Mouse (Mus musculus) thymus, adult 2 months (tissue): ENCODE data around the gene Shb. TPM values are rescaled to one million over a fixed set of nuclear protein-coding genes. Genes with fewer than 3 reads are reported as not detected.

Experiments
- DNase-seq: peaks from one replicate; pipeline ENCODE4 v3.0.0; 2021
- H3K27ac ChIP-seq: fragments of 200-500 bp; 2 replicates; pipeline ENCODE4 v1.5.1; 2012; ENCODE audit warnings: low read length, control low read depth; ENCODE audit not compliant: control insufficient read depth, insufficient read depth
- H3K27me3 ChIP-seq: fragments of 200-500 bp; 2 replicates; pipeline ENCODE4 v1.6.1; 2012; ENCODE audit warnings: mild to moderate bottlenecking, low read length, moderate library complexity, mixed read lengths; ENCODE audit not compliant: control insufficient read depth, insufficient read depth
- H3K36me3 ChIP-seq: fragments of 200-500 bp; 2 replicates; pipeline ENCODE4 v1.6.1; 2012; ENCODE audit warnings: mild to moderate bottlenecking, low read length, moderate library complexity; ENCODE audit not compliant: control insufficient read depth, insufficient read depth
- H3K4me1 ChIP-seq: fragments of 200-500 bp; replicated peaks from 2 replicates; pipeline ENCODE4 v1.6.1; 2012; ENCODE audit warnings: low read length; ENCODE audit not compliant: control insufficient read depth, insufficient read depth
- H3K4me3 ChIP-seq: fragments of 200-500 bp; 2 replicates; pipeline ENCODE4 v1.5.1; 2012; ENCODE audit warnings: mild to moderate bottlenecking, low read length, control low read depth, moderate library complexity; ENCODE audit not compliant: control insufficient read depth, insufficient read depth
- CTCF ChIP-seq: fragments of 200-500 bp; IDR thresholded peaks from 2 replicates; pipeline ENCODE4 v1.5.1; 2012; ENCODE audit warnings: mild to moderate bottlenecking, control low read depth, low read length, moderate library complexity, borderline replicate concordance; ENCODE audit not compliant: control insufficient read depth, poor library complexity, insufficient read depth; ENCODE audit errors: extremely low read depth
- POLR2A ChIP-seq: fragments of 200-500 bp; IDR thresholded peaks from 2 replicates; pipeline ENCODE4 v1.6.1; 2012; ENCODE audit warnings: mild to moderate bottlenecking, low read length, control low read depth, moderate library complexity; ENCODE audit not compliant: control insufficient read depth, poor library complexity, insufficient read depth; ENCODE audit errors: extremely low read depth
- WGBS: fragments of 180-500 bp; shearing (Covaris S2); methylation state at CpG from one replicate; pipeline ENCODE4 v1.1.7; 2018; 5-methylcytosine and 5-hydroxymethylcytosine counted together
- polyA plus RNA-seq: library from polyadenylated mRNA; depleted of rRNA; stranded (reverse); fragments of >200 nt; gene quantifications from 2 replicates; pipeline ENCODE4 v1.2.3, GENCODE M21; 2012

The Shb gene
- polyA plus RNA-seq, 1 experiment: 14.5 TPM

GRCm38 (mm10) chr4:45487681-45488081, 44.6 kb downstream of the Shb start:
- peaks cover 3% of the 10 kb centered on the region; the same call in 1 of the 2 replicates for H3K4me1 ChIP-seq
- 28% methylated on average over 6 of the region's 6 CpGs for WGBS

GRCm38 (mm10) chr4:45485024-45485423, 47.2 kb downstream of the Shb start:
- H3K4me3 ChIP-seq: no peak overlapping the region
- no peaks in the 10 kb centered on the region; the same call in 1 of the 2 replicates for H3K4me1 ChIP-seq
- H3K27me3 ChIP-seq: no peaks in the 10 kb centered on the region
- H3K27ac ChIP-seq: no peak overlapping the region
- DNase-seq: no peak
- no peaks in the 10 kb centered on the region for H3K36me3 ChIP-seq
- WGBS: 97% methylated on average over 5 of the region's 5 CpGs
- no peak for TF ChIP-seq CTCF
- TF ChIP-seq POLR2A: no peak

More at GRCm38 (mm10) chr4:45487681-45488081, 44.6 kb downstream of the Shb start:
- DNase-seq: no peak
- Histone ChIP-seq H3K27me3 (no peaks in the 10 kb centered on the region), H3K4me3 (no peak overlapping the region), H3K36me3 (no peaks in the 10 kb centered on the region), H3K27ac (no peak overlapping the region)
- TF ChIP-seq POLR2A (no peak), CTCF (no peak)

GRCm38 (mm10) chr4:45483271-45484245, 48.7 kb downstream of the Shb start:
- Histone ChIP-seq H3K27me3 (no peaks in the 10 kb centered on the region), H3K4me1 (no peaks in the 10 kb centered on the region), H3K27ac (no peak overlapping the region), H3K36me3 (no peaks in the 10 kb centered on the region), H3K4me3 (no peak overlapping the region)
- TF ChIP-seq CTCF (no peak), POLR2A (no peak)
- DNase-seq: no peak
- WGBS: 93% methylated on average over 8 of the region's 8 CpGs

- 92% methylated on average over 13 of the region's 13 CpGs for WGBS
- no peak for TF ChIP-seq CTCF
- no peak for TF ChIP-seq POLR2A
- DNase-seq: no peak
- H3K27me3 ChIP-seq: no peaks in the 10 kb centered on the region
- no peaks in the 10 kb centered on the region for H3K4me1 ChIP-seq
- no peaks in the 10 kb centered on the region for H3K36me3 ChIP-seq
- no peak overlapping the region for H3K27ac ChIP-seq
- H3K4me3 ChIP-seq: no peak overlapping the region
Measured at GRCm38 (mm10) chr4:45482271-45482670, 50.0 kb downstream of the Shb start.

- Histone ChIP-seq H3K27ac (no peak overlapping the region), H3K27me3 (no peaks in the 10 kb centered on the region), H3K4me3 (no peak overlapping the region), H3K4me1 (no peaks in the 10 kb centered on the region), H3K36me3 (no peaks in the 10 kb centered on the region)
- DNase-seq: no peak
- WGBS: 90% methylated on average over 5 of the region's 5 CpGs
- TF ChIP-seq CTCF: no peak
Measured at GRCm38 (mm10) chr4:45481431-45481830, 50.8 kb downstream of the Shb start.

GRCm38 (mm10) chr4:45480595-45480994, 51.7 kb downstream of the Shb start:
- no peaks in the 10 kb centered on the region for H3K36me3 ChIP-seq
- H3K27ac ChIP-seq: no peak overlapping the region
- H3K4me1 ChIP-seq: no peaks in the 10 kb centered on the region
- no peaks in the 10 kb centered on the region for H3K27me3 ChIP-seq
- WGBS: 73% methylated on average over 3 of the region's 3 CpGs
- no peak overlapping the region for H3K4me3 ChIP-seq
- no peak for DNase-seq
- TF ChIP-seq CTCF (no peak), POLR2A (no peak)

GRCm38 (mm10) chr4:45479433-45479832, 52.8 kb downstream of the Shb start:
- no peak overlapping the region for H3K4me3 ChIP-seq
- no peaks in the 10 kb centered on the region for H3K36me3 ChIP-seq
- TF ChIP-seq CTCF (no peak), POLR2A (no peak)
- no peaks in the 10 kb centered on the region for H3K27me3 ChIP-seq
- DNase-seq: no peak
- 90% methylated on average over 10 of the region's 10 CpGs for WGBS
- H3K4me1 ChIP-seq: no peaks in the 10 kb centered on the region
- no peak overlapping the region for H3K27ac ChIP-seq
